Mouse (Mus musculus) lung, postnatal 0 days (tissue): ENCODE results near the gene Cntrl. TPM values are rescaled to one million over a fixed set of nuclear protein-coding genes. Genes with fewer than 3 reads are reported as not detected.
A peak's percentile ranks its signal among the peaks of the same experiment; 100 is the strongest.

Source experiments
- ATAC-seq: fragments of 200-750 bp; cut with Nextera tagmentation; 2 replicates; pipeline ENCODE4 v1.8.0; 2017; ENCODE audit warnings: moderate library complexity
- DNase-seq: peaks from one replicate; pipeline ENCODE4 v3.0.0-alpha.2; 2016; ENCODE audit warnings: low spot score
- H3K27ac ChIP-seq: fragments of 300-500 bp; sonication (generic); 2 replicates; pipeline ENCODE4 v1.5.1; 2014; ENCODE audit warnings: antibody characterized with exemption, mild to moderate bottlenecking, low read length, mixed read lengths
- H3K27me3 ChIP-seq: fragments of 300-500 bp; sonication (generic); replicated peaks from 2 replicates; pipeline ENCODE4 v1.6.1; 2014; ENCODE audit warnings: low read length, mixed read lengths; ENCODE audit not compliant: insufficient read depth
- H3K36me3 ChIP-seq: fragments of 300-500 bp; sonication (generic); 2 replicates; pipeline ENCODE4 v1.6.1; 2014; ENCODE audit warnings: low read length, mixed read lengths; ENCODE audit not compliant: insufficient read depth
- H3K4me1 ChIP-seq: fragments of 300-500 bp; sonication (generic); 2 replicates; pipeline ENCODE4 v1.6.1; 2014; ENCODE audit warnings: antibody characterized with exemption, low read depth, low read length, mixed read lengths; ENCODE audit not compliant: insufficient read depth
- H3K4me2 ChIP-seq: fragments of 300-500 bp; sonication (generic); replicated peaks from 2 replicates; pipeline ENCODE4 v1.6.1; 2014; ENCODE audit warnings: low read depth, mild to moderate bottlenecking, low read length, moderate library complexity, mixed read lengths
- H3K4me3 ChIP-seq: fragments of 300-500 bp; sonication (generic); 2 replicates; pipeline ENCODE4 v1.5.1; 2014; ENCODE audit warnings: low read depth, low read length
- H3K9ac ChIP-seq: fragments of 300-500 bp; sonication (generic); replicated peaks from 2 replicates; pipeline ENCODE4 v1.6.1; 2014; ENCODE audit warnings: low read depth, mild to moderate bottlenecking
- H3K9me3 ChIP-seq: fragments of 300-500 bp; sonication (generic); 2 replicates; pipeline ENCODE4 v1.6.1; 2016; ENCODE audit warnings: low read length, mixed read lengths
- CTCF ChIP-seq: IDR thresholded peaks from 2 replicates; pipeline ENCODE4 v1.5.1; 2016; ENCODE audit warnings: antibody characterized with exemption, mild to moderate bottlenecking
- EP300 ChIP-seq: IDR thresholded peaks from 2 replicates; pipeline ENCODE4 v1.6.1; 2016; ENCODE audit warnings: antibody characterized with exemption, mild to moderate bottlenecking, control low read depth
- WGBS: fragments of 180-500 bp; shearing (Covaris S2); extraction: QIAGEN DNeasy Blood & Tissue Kit; methylation state at CpG from one replicate; pipeline ENCODE4 v1.1.7; 2014; 5-methylcytosine and 5-hydroxymethylcytosine counted together
- polyA plus RNA-seq: library from polyadenylated mRNA; unstranded; fragments of >200 nt; fragmentation: Nextera tagmentation; extraction: Ambion mirVana; gene quantifications from 2 replicates; pipeline ENCODE4 v1.2.1, GENCODE M21; 2015

Cntrl gene
- polyA plus RNA-seq, 1 experiment from 2014 or later: 21.3 TPM

GRCm38 (mm10) chr2:35165416-35165815 is 56.1 kb downstream of the Cntrl start:
- peaks cover 41% of the 10 kb centered on the region for H3K36me3 ChIP-seq

GRCm38 (mm10) chr2:35166816-35167215 is 57.5 kb downstream of the Cntrl start:
- H3K4me3 ChIP-seq: no peak overlapping the region
- ATAC-seq (no peak), DNase-seq (no peak)
- H3K27ac ChIP-seq: no peak overlapping the region
- WGBS: 92% methylated on average over 5 of the region's 5 CpGs
- H3K36me3 ChIP-seq: peaks cover 41% of the 10 kb centered on the region
- H3K27me3 ChIP-seq: no peaks in the 10 kb centered on the region
- no peak for TF ChIP-seq CTCF
- no peak for TF ChIP-seq EP300
- H3K9ac ChIP-seq: no peak overlapping the region
- H3K4me1 ChIP-seq: peaks cover 2% of the 10 kb centered on the region; the same call in 1 of the 2 replicates
- H3K9me3 ChIP-seq: no peaks in the 10 kb centered on the region
- H3K4me2 ChIP-seq: no peak overlapping the region

More at GRCm38 (mm10) chr2:35165416-35165815, 56.1 kb downstream of the Cntrl start:
- no peaks in the 10 kb centered on the region for H3K9me3 ChIP-seq
- no peak overlapping the region for H3K27ac ChIP-seq
- DNase-seq: no peak
- no peak for TF ChIP-seq CTCF
- no peak for TF ChIP-seq EP300
- no peaks in the 10 kb centered on the region for H3K27me3 ChIP-seq
- no peaks in the 10 kb centered on the region for H3K4me1 ChIP-seq
- no peak overlapping the region for H3K4me3 ChIP-seq
- 96% methylated on average over 13 of the region's 13 CpGs for WGBS
- no peak overlapping the region for H3K9ac ChIP-seq
- H3K4me2 ChIP-seq: no peak overlapping the region
- no peak for ATAC-seq

- peaks cover 31% of the 10 kb centered on the region for H3K36me3 ChIP-seq
- H3K4me2 ChIP-seq: no peak overlapping the region
- peaks cover 11% of the 10 kb centered on the region for H3K4me1 ChIP-seq
- H3K27ac ChIP-seq: no peak overlapping the region
- no peak for ATAC-seq
- no peak overlapping the region for H3K9ac ChIP-seq
- H3K4me3 ChIP-seq: no peak overlapping the region
- DNase-seq: no peak
- TF ChIP-seq EP300: no peak
- no peak for TF ChIP-seq CTCF
- H3K27me3 ChIP-seq: no peaks in the 10 kb centered on the region
- WGBS: 85% methylated on average over 2 of the region's 2 CpGs
- H3K9me3 ChIP-seq: no peaks in the 10 kb centered on the region
Observed at GRCm38 (mm10) chr2:35169452-35169851, 60.2 kb downstream of the Cntrl start.

GRCm38 (mm10) chr2:35171341-35171861 is 62.1 kb downstream of the Cntrl start:
- H3K4me3 ChIP-seq: no peak overlapping the region

GRCm38 (mm10) chr2:35172246-35172645 is 63.0 kb downstream of the Cntrl start:
- Histone ChIP-seq H3K4me1 (peaks cover 11% of the 10 kb centered on the region), H3K9ac (no peak overlapping the region), H3K4me2 (no peak overlapping the region), H3K36me3 (peaks cover 18% of the 10 kb centered on the region), H3K4me3 (no peak overlapping the region), H3K27ac (peak overlapping the region; percentile 86), H3K9me3 (no peaks in the 10 kb centered on the region), H3K27me3 (no peaks in the 10 kb centered on the region)
- no peak for TF ChIP-seq CTCF
- TF ChIP-seq EP300: no peak
- peak; percentile 36 for ATAC-seq
- 77% methylated on average over 4 of the region's 4 CpGs for WGBS
- peak; percentile 43 for DNase-seq

More at GRCm38 (mm10) chr2:35171341-35171861, 62.1 kb downstream of the Cntrl start:
- ATAC-seq (peak; percentile 96), DNase-seq (peak; percentile 93)
- peaks cover 11% of the 10 kb centered on the region for H3K4me1 ChIP-seq
- WGBS: 65% methylated on average over 10 of the region's 10 CpGs
- TF ChIP-seq EP300: 0 out of 2 replicates have a peak, but pooled peaks have one; percentile 36
- no peak for TF ChIP-seq CTCF
- no peaks in the 10 kb centered on the region for H3K9me3 ChIP-seq
- H3K4me2 ChIP-seq: no peak overlapping the region
- H3K27ac ChIP-seq: peak overlapping the region; percentile 86
- peaks cover 19% of the 10 kb centered on the region for H3K36me3 ChIP-seq
- no peaks in the 10 kb centered on the region for H3K27me3 ChIP-seq
- no peak overlapping the region for H3K9ac ChIP-seq

GRCm38 (mm10) chr2:35173666-35174065 is 64.4 kb downstream of the Cntrl start:
- H3K9me3 ChIP-seq: no peaks in the 10 kb centered on the region
- H3K27ac ChIP-seq: no peak overlapping the region
- ATAC-seq: no peak
- WGBS: 64% methylated on average over 5 of the region's 5 CpGs
- no peaks in the 10 kb centered on the region for H3K27me3 ChIP-seq
- no peak overlapping the region for H3K9ac ChIP-seq
- peaks cover 11% of the 10 kb centered on the region for H3K4me1 ChIP-seq
- no peak overlapping the region for H3K4me2 ChIP-seq
- peak; percentile 44 for DNase-seq
- H3K4me3 ChIP-seq: no peak overlapping the region
- peaks cover 18% of the 10 kb centered on the region for H3K36me3 ChIP-seq
- TF ChIP-seq EP300 (no peak), CTCF (no peak)
